Comparison of ENCODE assay signal across 10 mouse cellular contexts in genomic region chr13:4943046-4943445, GRCm38 (mm10).
A peak's percentile ranks its signal among the peaks of the same experiment; 100 is the strongest.
DNase-seq lines count a peak whose midpoint lies in the region; ATAC-seq and TF ChIP-seq lines count a peak whose summit lies in the region.
"Had no signal": no experiment of that assay in that cellular context is flagged by ENCODE, and none has a peak within 500 bp of the region (broad histone marks: within the 10 kb centered on the region; RNA-seq: fewer than 3 reads in every experiment).

No protein-coding gene starts in this region.

- ATAC-seq in kidney, embryonic 15.5 days (replicated peaks; ENCODE audit: low FRiP score), result no peak
- peak; percentile 49; the same call in 1 of the 2 replicates for ATAC-seq in common myeloid progenitor, adult 5-6 weeks (replicated peaks; ENCODE audit: low read depth, poor library complexity, severe bottlenecking)
- no peak for ATAC-seq in hindbrain, postnatal 0 days
- peak; percentile 44; the same call in 1 of the 2 replicates for ATAC-seq in midbrain, embryonic 16.5 days
- no peak for ATAC-seq in granulocyte monocyte progenitor cell, adult 5-6 weeks (replicated peaks; ENCODE audit: poor library complexity, severe bottlenecking)
- ATAC-seq: Patski had no signal

- no peaks in the 10 kb centered on the region for H3K9me3 ChIP-seq in kidney, embryonic 15.5 days (replicated peaks)
- H3K9me3 ChIP-seq in hindbrain, postnatal 0 days (ENCODE audit: low read length), result no peaks in the 10 kb centered on the region
- H3K9me3 ChIP-seq in midbrain, embryonic 16.5 days (replicated peaks; ENCODE audit: control insufficient read depth, low read length, poor library complexity, severe bottlenecking), result no peaks in the 10 kb centered on the region
- H3K9me3 ChIP-seq: megakaryocyte, embryonic 14.5 days had no signal

- H3K4me3 ChIP-seq in kidney, embryonic 15.5 days (replicated peaks), result peak overlapping the region; percentile 43
- H3K4me3 ChIP-seq in hindbrain, postnatal 0 days (ENCODE audit: low read length), result peak overlapping the region; percentile 33
- H3K4me3 ChIP-seq in midbrain, embryonic 16.5 days (ENCODE audit: low read depth, low read length), result peak overlapping the region; percentile 31
- H3K4me3 ChIP-seq: megakaryocyte, embryonic 14.5 days had no signal

- peak overlapping the region; percentile 48 for H3K4me2 ChIP-seq in kidney, embryonic 15.5 days
- H3K4me2 ChIP-seq in hindbrain, postnatal 0 days (ENCODE audit: low read depth, low read length), result peak overlapping the region; percentile 50
- peak overlapping the region; percentile 47 for H3K4me2 ChIP-seq in midbrain, embryonic 16.5 days (ENCODE audit: low read length)

- H3K27me3 ChIP-seq in kidney, embryonic 15.5 days, result no peaks in the 10 kb centered on the region
- H3K27me3 ChIP-seq in hindbrain, postnatal 0 days (ENCODE audit: insufficient read depth, low read length), result no peaks in the 10 kb centered on the region
- no peaks in the 10 kb centered on the region for H3K27me3 ChIP-seq in midbrain, embryonic 16.5 days (ENCODE audit: control insufficient read depth, insufficient read depth, low read depth, low read length)
- H3K27me3 ChIP-seq: megakaryocyte, embryonic 14.5 days; Patski had no signal

- no peak overlapping the region for H3K9ac ChIP-seq in kidney, embryonic 15.5 days
- H3K9ac ChIP-seq in hindbrain, postnatal 0 days (replicated peaks; ENCODE audit: low read length), result 0 out of 2 replicates have a peak overlapping the region, but pooled peaks have one; percentile 17
- H3K9ac ChIP-seq in midbrain, embryonic 16.5 days (ENCODE audit: low read depth, low read length), result no peak overlapping the region

- H3K27ac ChIP-seq in kidney, embryonic 15.5 days, result no peak overlapping the region
- no peak overlapping the region for H3K27ac ChIP-seq in hindbrain, postnatal 0 days
- H3K27ac ChIP-seq in midbrain, embryonic 16.5 days (ENCODE audit: low read length), result no peak overlapping the region

- 43% methylated on average over 7 of the region's 7 CpGs for WGBS in kidney, embryonic 15.5 days
- WGBS in hindbrain, postnatal 0 days, result 29% methylated on average over 7 of the region's 7 CpGs
- WGBS in midbrain, embryonic 16.5 days, result 40% methylated on average over 7 of the region's 7 CpGs

- no peak for DNase-seq in kidney, postnatal 14 days
- DNase-seq in hindbrain, postnatal 0 days (ENCODE audit: low spot score), result no peak
- DNase-seq in adipocyte (ENCODE audit: low spot score), result no peak
- DNase-seq in gastrocnemius, adult 8-10 months (ENCODE audit: low spot score in 2 of 2), result no peak

- H3K4me1 ChIP-seq in kidney, embryonic 15.5 days, result no peaks in the 10 kb centered on the region
- H3K4me1 ChIP-seq in hindbrain, postnatal 0 days (ENCODE audit: insufficient read depth, low read length), result no peaks in the 10 kb centered on the region
- H3K4me1 ChIP-seq in midbrain, embryonic 16.5 days (ENCODE audit: control insufficient read depth, insufficient read depth, low read length), result no peaks in the 10 kb centered on the region
- H3K4me1 ChIP-seq: megakaryocyte, embryonic 14.5 days had no signal

- no peak for TF ChIP-seq CTCF in hindbrain, postnatal 0 days (IDR thresholded peaks at IDR 0.05; ENCODE audit: low read depth)

- H3K36me3 ChIP-seq in kidney, embryonic 15.5 days, result no peaks in the 10 kb centered on the region
- no peaks in the 10 kb centered on the region for H3K36me3 ChIP-seq in hindbrain, postnatal 0 days (ENCODE audit: insufficient read depth, low read length)
- no peaks in the 10 kb centered on the region for H3K36me3 ChIP-seq in midbrain, embryonic 16.5 days (ENCODE audit: control insufficient read depth, insufficient read depth, low read length)

Comparison
In these comparisons a context has a peak if more than half of its experiments do, and no peak if none do; other contexts are left out.
1. ATAC-seq: peak in common myeloid progenitor, adult 5-6 weeks (single experiment) and midbrain, embryonic 16.5 days (single experiment); none in kidney, embryonic 15.5 days (single experiment), hindbrain, postnatal 0 days (single experiment) and granulocyte monocyte progenitor cell, adult 5-6 weeks (single experiment).
2. Peak in every context shown above with its lines, with median percentiles within 50 percentile points of each other: H3K4me2 ChIP-seq and H3K4me3 ChIP-seq.